Mouse (Mus musculus) left cerebral cortex, adult 8-10 months (tissue): ENCODE measurements around the gene Cyp2c55. TPM values are rescaled to one million over a fixed set of nuclear protein-coding genes. Genes with fewer than 3 reads are reported as not detected.
A peak's percentile ranks its signal among the peaks of the same experiment; 100 is the strongest.

Source experiments
- DNase-seq, 2 experiments: peaks; one replicate each; pipeline ENCODE4 v3.0.0; 2022; ENCODE audit warnings: low spot score in 2 of 2
- microRNA-seq, 2 experiments: library from miRNA; unstranded; fragments of <30 nt; microRNA quantifications; one replicate each; pipeline ENCODE4 v1.2.0; 2022
- total RNA-seq, 4 experiments: library from RNA; stranded (reverse); gene quantifications; 2 replicates each; pipeline ENCODE4 v1.2.4; 2022

The Cyp2c55 gene
- total RNA-seq: under 1 TPM in 3 of 4 experiments, not detected in 1; 0.21 to 0.56 (median 0.23) TPM

- no peak for DNase-seq
These were observed at the start of gene Cyp2c55 for GRCm38 (mm10) chr19:39006715-39007114. Gene Cyp2c55 (plus strand): TSS chr19:39007019.

GRCm38 (mm10) chr19:38970741-38971140 is 36.1 kb upstream of the Cyp2c55 start:
- no peak for DNase-seq

GRCm38 (mm10) chr19:38972581-38972980 is 34.2 kb upstream of the Cyp2c55 start:
- DNase-seq: no peak

- DNase-seq: no peak
These were observed 33.2 kb upstream of the Cyp2c55 start for GRCm38 (mm10) chr19:38973666-38974065.

- DNase-seq: no peak
These were observed 30.6 kb upstream of the Cyp2c55 start for GRCm38 (mm10) chr19:38976269-38976668.

GRCm38 (mm10) chr19:38981966-38982365 is 24.9 kb upstream of the Cyp2c55 start:
- peak; percentile 12 to 66 for DNase-seq

- no peak for DNase-seq
These were observed 8.6 kb upstream of the Cyp2c55 start for GRCm38 (mm10) chr19:38998248-38998647.

GRCm38 (mm10) chr19:38998676-38999075 is 8.1 kb upstream of the Cyp2c55 start:
- no peak for DNase-seq

- no peak for DNase-seq
These were observed 1.7 kb upstream of the Cyp2c55 start for GRCm38 (mm10) chr19:39005132-39005531.

- no peak for DNase-seq
These were observed 51.1 kb downstream of the Cyp2c55 start for GRCm38 (mm10) chr19:39057928-39058327.

- no peak for DNase-seq
These were observed 53.9 kb downstream of the Cyp2c55 start, which contains the start of gene Cyp2c65 for GRCm38 (mm10) chr19:39060719-39061118. Gene Cyp2c65 (plus strand): TSS chr19:39061015.

Small RNAs within 50 kb of the gene (microRNA-seq; reads per million reads assigned to microRNA genes)
- gene Gm23800: 0 reads per million in 2 experiments

Other genes starting within 250 kb of the Cyp2c55 start
- gene Noc3l, start 187.8 kb upstream of the Cyp2c55 start, total RNA-seq: 10 to 100 TPM; 11.8 to 14.1 (median 12.6) TPM
- gene Tbc1d12, start 170.4 kb upstream of the Cyp2c55 start, total RNA-seq: 10 to 100 TPM; 12.1 to 14.5 (median 13.2) TPM
- 1 to 10 TPM; 3.3 to 4.4 (median 4.0) TPM for gene Hells, start 76.1 kb upstream of the Cyp2c55 start, total RNA-seq
- under 1 TPM in 3 of 4 experiments, not detected in 1; 0.19 to 0.32 (median 0.30) TPM for gene Cyp2c65, start 54.0 kb downstream of the Cyp2c55 start, total RNA-seq
- not detected for gene Cyp2c66, start 106.9 kb downstream of the Cyp2c55 start, total RNA-seq